Mouse (Mus musculus) left cerebral cortex, adult 11 months (tissue): ENCODE data around the gene Osmr.
"Not testable (repeated sequence)": the region's sequence is repeated elsewhere in the genome, so short reads cannot be mapped to it uniquely, and the experiment has no call there.

Experiments
- DNase-seq: peaks from one replicate; pipeline ENCODE4 v3.0.0; 2022; ENCODE audit warnings: low spot score

Osmr gene

GRCm38 (mm10) chr15:6861617-6862016 is 13.2 kb downstream of the Osmr start:
- no peak for DNase-seq

- no peak for DNase-seq
These were observed 15.0 kb downstream of the Osmr start for GRCm38 (mm10) chr15:6859781-6860180.

GRCm38 (mm10) chr15:6858871-6859270 is 15.9 kb downstream of the Osmr start:
- DNase-seq, result no peak

GRCm38 (mm10) chr15:6857270-6857905 is 17.4 kb downstream of the Osmr start:
- no peak for DNase-seq

GRCm38 (mm10) chr15:6849851-6850250 is 24.9 kb downstream of the Osmr start:
- no peak for DNase-seq

GRCm38 (mm10) chr15:6840199-6840598 is 34.6 kb downstream of the Osmr start:
- DNase-seq, result peak; percentile 5

GRCm38 (mm10) chr15:6815807-6816206 is 59.0 kb downstream of the Osmr start:
- no peak for DNase-seq

- DNase-seq, result not testable (repeated sequence)
These were observed 73.6 kb downstream of the Osmr start for GRCm38 (mm10) chr15:6801212-6801611.

GRCm38 (mm10) chr15:6792846-6793245 is 81.9 kb downstream of the Osmr start:
- no peak for DNase-seq

- no peak for DNase-seq
These were observed 83.1 kb downstream of the Osmr start for GRCm38 (mm10) chr15:6791648-6792047.

GRCm38 (mm10) chr15:6790011-6790410 is 84.8 kb downstream of the Osmr start:
- no peak for DNase-seq

- no peak for DNase-seq
These were observed 87.5 kb downstream of the Osmr start for GRCm38 (mm10) chr15:6787236-6787635.

GRCm38 (mm10) chr15:6786212-6786611 is 88.6 kb downstream of the Osmr start:
- DNase-seq, result no peak

GRCm38 (mm10) chr15:6772265-6772664 is 102.5 kb downstream of the Osmr start:
- no peak for DNase-seq
